Mouse (Mus musculus) urinary bladder, postnatal 4 days (tissue): ENCODE data around the gene Akt1s1.
"Not testable (repeated sequence)": the region's sequence is repeated elsewhere in the genome, so short reads cannot be mapped to it uniquely, and the experiment has no call there.

Experiments
- DNase-seq, 2 experiments: peaks; one replicate each; pipeline ENCODE4 v3.0.0; 2021 to 2022; ENCODE audit warnings: low spot score in 2 of 2

The Akt1s1 gene

DNA sequence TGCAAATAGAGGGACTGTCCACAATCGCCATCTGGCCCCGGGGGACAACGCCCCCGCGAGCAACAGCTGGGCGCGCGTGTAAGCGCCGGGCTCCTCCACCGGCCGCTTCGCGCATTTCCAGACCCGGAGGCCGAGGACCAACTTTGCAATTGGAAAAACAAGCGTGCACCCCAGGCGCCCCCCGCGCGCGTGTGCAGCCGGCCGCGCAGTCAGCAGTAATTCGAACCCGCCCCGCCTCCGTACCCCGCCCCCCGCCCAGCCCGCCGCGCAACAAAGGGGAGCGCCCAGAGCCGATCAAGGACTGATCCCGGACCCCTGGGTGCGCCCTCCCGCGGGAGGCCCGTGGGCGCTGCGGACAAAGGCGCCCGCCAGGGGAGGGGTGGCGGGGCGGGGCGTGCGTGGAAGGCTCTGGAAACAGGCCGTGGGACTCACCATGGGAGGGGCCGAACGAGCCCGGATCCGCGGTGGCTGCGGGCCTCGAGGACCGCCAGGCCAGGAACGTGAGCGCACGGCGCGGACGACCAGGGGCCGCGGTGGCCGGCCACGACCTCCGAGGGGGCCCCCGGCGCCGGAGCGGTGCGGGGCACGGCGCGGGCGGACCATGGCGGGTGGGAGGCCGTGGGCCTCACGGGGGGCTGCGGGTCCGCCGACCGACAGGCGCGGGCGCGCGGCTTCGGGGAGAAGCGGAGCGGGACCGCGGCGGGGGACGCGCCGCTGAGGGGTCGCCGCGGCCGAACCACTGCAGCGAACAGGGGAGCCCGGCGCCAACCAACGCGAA, 20.3 kb downstream of the Akt1s1 start:
- DNase-seq, result peak; percentile 73 to 76

DNA sequence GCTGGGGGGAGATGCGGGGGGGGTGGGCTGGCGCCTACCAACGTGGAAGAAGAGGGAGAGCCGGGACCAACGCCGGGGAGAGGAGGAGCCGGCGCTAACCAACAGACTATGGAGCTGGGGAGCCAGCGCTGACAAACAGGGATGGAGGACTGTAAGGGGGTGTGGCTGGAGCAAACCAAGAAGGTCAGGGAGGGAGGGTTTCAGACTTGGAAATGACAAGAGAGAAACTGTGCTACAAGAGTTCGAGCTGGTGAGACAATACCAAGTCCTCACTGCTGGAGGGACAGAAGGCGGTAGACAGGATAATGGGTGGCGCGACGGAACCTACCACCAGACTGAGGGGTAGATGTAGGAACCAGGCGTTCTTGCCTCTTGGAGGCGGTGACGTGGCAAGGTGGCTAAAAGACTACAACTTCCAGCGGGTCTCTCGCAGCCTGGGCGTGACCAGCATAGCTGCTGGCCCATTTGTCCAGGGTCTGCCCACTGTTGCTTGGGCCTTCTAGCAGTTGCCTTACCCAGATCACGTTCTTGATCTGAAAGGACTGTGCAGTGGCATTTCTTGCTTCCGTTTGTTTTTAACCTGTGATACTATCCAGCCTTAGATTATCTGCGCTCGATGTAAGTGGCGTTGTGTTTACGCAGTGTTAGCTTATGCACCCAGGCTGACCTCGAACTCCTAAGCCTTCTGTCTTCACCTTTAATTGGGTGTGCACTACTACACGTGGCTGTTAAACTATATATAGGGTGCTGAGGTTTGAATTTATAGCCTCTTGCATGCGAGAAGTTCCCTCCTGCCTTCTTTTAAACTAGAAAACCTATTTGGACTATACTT, 21.1 kb downstream of the Akt1s1 start, which contains the start of gene Ptov1:
Ptov1 (minus strand) TSS at position 92 of the 832 bp plus-strand sequence.
- peak; percentile 92 for DNase-seq

DNA sequence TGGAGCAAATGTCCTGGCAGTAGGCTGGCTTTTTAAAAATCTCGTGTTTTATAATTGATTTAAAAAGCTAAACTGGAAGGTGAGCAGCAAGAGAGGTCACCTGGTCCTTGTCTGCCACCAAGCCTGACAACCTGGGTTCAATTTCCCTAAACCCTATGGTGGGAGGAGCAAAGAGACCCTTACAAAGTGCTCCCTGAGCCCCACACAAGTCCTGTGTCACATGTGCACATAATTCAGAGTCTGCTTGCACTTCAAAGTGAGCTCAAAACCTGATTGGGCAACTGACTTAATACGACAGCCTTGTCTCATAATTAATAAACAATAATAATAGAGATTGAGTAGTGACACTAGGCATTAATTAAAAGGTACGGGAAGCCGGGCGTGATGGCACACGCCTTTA, 21.8 kb downstream of the Akt1s1 start:
- no peak for DNase-seq

DNA sequence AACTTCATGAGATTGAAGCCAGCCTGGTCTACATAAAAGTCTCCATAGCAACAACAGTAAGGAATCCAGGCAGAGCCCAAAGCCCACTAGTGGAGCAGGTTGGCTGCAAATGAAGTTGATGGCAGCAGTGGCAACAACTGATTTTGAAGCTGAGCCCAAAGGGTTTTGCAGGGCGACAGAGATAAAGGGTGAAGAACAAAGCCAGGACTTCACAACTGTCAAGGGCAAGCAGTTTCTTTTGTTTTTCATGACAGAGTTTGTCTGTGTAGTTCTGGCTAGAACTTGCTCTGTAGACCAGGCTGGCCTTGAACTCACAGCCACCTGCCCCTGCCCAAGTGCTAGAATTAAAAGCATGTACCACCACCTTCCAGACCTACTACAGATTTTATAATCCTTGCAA, 22.4 kb downstream of the Akt1s1 start:
- no peak for DNase-seq

DNA sequence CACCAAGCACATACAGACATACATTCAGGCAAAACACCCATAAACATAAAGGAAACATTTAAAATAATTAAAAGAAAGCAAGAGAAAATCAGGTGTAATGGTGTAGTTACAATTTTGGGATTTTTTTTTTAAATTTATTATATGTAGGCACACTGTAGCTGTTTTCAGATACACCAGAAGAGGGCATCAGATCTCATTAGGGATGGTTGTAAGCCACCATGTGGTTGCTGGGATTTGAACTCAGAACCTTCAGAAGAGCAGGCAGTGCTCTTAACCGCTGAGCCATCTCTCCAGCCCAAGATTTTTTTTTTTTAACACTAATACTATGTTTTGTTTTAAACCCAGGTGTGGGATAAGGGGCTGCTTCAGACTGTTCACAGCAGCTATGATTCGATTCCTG, 23.0 kb downstream of the Akt1s1 start:
- not testable (repeated sequence) for DNase-seq

DNA sequence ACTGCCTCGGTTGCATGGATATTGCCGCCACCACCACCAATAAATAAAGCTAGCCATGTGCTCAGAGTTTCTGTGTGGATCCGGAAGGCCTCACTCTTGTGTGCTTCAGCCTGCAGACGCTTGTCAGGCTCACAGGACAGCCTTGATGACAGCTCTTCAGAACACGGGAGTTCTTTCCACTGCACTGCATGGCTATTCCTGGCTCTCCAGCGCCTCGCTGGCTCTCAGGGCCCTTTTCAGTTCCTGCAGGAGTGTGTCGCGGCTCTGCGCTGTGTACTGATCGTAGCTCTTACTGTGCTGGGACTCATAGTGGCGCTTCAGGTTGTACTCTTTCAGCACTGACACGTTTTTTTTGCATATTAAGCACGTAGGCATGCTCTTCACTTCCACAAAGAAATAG, 29.0 kb downstream of the Akt1s1 start:
- no peak for DNase-seq

DNA sequence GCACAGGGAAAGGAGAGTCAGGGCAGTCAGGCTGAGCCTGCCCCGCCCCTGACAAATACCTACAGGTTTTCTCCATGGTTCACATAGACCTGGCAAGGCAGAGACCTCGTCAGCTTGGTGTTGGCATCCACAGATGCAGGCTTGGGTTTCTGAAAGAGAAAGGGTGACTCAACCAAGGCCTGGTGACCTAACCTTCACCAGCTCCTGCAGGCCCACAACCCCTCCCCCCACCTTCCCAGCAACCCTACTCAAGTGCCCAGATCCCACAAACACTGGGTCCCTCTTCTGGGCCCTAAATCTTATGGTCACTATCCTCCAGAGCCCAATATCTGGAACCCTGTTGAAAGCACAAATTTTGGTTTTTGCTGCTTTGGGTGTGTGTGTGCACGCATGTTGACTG, 34.2 kb downstream of the Akt1s1 start:
- DNase-seq, result no peak

DNA sequence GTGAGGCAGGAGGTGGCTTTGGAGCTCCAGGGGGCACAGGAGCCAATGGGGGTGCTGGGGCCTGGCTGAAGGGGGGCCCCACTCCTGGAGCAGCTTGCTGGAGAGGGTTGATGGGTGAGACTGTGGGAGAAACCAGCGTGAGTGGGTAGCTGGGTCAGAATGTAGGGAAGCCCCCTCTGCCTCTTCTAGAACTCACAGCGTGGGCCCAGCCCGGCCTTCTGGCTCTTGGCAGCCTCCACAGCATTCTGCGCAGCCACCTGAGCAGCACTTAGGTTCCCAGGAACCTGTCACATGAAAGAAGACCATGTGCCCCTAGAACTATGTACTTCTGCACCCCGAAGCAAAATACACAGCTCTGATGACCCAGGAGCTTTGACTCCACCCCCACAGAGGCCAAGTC, 35.8 kb downstream of the Akt1s1 start:
- no peak for DNase-seq

DNA sequence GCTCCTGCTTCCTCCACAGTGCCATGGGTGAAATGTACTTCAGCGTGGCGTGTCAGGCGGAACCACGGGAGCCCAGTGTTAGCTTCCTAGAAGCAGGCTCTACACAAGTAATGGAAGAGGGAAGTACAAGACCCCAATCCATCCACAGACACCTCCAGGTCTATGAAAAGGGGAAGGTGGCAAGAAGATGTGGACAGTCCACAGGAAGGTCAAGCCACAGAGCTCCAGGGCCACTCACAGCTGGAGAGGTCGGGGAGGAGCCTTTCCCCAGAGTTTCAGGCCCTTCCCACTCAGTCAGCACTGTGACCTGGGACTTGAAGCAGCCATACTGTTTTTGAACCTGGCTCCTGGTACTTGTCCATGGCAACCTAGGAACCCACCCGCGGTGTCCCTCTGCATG, 38.2 kb downstream of the Akt1s1 start:
- DNase-seq, result no peak

DNA sequence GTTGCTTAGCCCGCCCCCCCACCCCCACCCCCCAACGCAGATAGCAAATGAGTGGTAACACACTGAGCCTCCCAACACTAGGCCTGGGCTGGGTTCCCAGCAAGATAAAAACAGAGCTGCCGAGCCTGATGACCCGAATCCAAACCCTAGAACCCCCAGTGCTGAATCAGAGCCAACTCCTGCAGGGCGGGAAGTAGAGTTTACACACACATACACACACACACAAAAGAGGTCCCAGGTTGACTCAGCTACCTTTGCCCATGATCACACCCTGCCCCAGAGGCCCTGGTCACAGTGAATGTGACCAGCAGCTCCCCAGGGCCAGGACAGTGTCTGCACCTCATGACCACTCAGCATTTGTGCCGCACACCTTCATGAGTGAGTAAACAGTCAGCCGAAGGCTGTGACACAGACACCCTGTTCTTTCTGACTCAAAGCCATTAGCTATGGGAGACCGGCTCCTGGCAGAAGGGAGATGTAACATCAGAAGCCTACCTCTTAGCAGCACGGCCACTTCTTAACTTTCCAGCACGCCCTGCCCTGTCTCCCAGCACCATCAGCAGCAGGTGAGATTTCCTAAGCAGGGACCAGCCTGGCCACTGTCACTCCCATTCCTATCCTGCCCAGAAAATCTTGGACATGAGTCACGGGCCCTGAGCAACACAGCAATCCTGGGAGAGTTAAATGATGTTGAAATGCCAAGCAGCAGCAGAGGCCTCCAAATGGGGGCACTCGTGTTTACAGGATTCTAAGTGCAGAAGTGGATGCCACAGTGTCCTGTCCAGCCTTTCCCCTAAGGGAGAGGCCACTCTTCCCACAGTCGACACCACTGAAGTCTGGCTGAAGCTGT, 39.7 kb downstream of the Akt1s1 start:
- no peak for DNase-seq

DNA sequence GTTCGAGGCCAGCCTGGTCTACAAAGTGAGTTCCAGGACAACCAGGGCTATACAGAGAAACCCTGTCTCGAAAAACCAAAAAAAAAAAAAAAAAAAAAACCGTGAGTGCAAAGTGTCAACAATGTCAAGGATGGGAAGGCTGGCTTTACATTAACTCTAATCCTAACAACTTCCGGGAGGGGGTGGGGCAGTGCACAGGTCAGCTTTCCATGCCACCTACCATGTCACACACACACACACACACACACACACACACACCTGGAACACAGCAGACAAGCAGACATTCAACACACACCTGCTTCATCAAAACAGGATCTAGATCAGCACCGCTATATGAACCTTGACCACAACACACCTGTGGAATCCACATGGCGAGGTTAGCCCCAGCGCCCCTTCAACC, 41.4 kb downstream of the Akt1s1 start:
- no peak for DNase-seq

DNA sequence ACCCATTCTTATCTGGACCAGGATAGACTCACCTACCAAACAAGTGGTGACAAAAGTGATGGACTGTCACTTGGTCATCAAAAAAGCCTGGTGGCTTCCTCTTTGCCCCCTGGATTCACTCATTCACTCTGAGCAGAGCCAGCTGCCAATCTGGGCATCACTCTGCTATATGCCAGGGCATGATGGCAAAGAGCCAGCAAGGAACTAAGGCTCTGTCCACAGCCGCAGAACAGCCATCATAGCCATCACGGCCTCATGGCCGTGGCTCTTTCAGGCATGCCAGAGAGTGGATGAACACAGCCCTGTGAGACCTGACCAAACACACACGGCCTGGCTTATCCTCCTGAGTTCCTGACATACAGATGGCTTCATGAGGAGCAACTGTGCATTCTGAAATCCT, 41.9 kb downstream of the Akt1s1 start:
- DNase-seq, result no peak

DNA sequence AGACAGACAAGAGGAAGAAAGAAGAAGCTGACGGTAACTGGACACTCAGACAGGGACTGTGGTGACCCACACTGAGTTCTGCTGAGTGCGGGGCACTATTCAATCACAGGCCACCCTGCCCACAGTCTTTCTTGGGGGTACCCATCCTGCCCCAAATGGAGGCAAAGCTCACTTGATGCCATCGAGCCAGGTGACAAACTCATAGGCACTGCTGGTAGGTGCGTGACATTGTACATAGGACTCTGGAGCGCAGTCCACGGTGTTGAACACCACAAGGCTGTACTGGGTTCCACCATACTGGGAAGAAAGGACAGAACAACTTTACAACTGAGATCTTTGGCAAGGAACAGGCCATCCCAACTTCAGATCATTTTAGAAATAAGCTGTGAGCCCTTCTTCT, 42.8 kb downstream of the Akt1s1 start:
- no peak for DNase-seq

DNA sequence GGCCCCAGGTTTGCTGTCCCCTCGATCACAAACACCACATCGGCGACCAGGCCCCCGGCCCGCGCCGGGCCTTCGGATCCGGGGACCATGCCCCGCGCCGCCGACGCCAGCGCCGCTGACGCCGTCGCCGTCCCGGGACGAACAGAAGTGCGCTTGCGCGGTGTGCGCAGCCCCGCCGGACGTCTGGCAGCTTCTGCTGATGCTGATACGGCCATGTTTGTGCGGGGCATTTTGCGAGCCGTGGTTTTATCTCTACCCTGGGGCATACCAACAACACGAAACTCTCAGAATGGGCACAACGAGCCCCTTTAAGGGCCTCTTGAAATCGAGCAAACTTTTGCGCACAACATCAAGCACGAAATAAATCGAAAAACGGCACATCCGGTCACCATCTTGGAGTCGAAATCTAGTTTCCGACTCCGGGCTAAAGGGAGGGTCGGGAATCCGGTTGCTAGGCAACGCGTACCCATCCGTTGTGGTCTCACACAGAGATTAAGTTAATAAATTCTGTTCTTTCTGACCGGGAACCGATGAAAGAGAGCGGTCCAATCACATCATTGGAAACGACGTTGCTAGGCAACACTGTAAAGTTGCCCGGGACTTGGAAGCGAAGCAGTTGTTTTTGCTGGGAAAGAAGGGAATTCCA, 43.6 kb downstream of the Akt1s1 start, which contains the start of gene Med25:
Med25 (minus strand) TSS at position 437 of the 646 bp plus-strand sequence.
- DNase-seq, result peak; percentile 88 to 89

DNA sequence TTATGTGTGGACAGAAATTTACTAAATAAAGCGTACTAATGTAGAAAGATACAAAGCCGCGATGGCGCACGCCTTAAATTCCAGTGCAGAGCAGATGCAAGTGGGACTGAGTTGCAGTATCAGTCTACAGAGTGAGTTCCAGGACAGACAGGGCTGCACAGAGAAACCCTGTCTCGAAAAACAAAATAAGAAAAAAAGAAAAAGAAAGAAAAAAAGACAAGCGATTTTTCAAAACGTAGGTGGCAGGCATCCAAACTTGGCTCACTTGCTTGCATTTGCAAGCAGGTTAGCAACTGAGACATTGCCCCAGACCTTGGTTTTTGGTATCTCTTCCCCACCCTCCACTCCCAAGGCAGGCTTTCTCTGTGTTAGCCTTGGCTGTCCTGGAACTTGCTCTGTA, 44.4 kb downstream of the Akt1s1 start:
- no peak for DNase-seq

DNA sequence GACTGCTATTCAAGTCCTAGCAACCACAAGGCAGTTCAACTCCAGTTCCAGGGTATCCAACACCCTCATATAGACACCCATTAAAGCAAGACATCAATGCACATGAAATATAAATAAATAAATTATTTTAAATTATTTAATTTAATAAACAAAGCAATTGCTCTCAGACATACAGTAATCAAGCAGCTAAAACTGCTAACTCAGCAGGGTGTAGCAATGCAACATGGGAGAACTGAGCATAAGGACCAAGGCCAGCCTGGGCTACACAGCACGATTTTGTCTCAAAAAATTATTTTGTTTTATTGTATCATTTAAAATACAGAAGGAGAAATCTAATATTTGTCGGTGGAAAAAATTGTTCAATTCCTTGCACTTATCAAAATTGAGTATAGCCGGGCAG, 45.4 kb downstream of the Akt1s1 start:
- DNase-seq, result no peak

DNA sequence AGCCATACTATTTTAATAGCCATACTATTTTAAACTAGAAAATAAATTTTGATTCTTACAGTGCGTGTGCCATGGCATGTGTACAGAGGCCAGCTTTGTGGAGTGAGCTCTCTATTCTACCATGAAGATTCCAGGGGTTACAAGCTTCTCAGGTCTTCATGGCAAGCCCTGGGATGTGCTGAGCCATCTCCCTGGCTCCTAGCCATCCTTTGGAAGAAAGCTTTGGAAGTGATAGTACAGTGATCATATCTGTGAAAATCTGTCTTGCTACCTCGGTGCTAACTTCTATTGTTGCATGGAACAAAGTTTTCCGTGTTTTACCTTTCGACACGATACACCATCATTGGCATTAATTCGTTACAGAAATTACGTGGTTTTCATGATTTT, 46.4 kb downstream of the Akt1s1 start:
- no peak for DNase-seq

DNA sequence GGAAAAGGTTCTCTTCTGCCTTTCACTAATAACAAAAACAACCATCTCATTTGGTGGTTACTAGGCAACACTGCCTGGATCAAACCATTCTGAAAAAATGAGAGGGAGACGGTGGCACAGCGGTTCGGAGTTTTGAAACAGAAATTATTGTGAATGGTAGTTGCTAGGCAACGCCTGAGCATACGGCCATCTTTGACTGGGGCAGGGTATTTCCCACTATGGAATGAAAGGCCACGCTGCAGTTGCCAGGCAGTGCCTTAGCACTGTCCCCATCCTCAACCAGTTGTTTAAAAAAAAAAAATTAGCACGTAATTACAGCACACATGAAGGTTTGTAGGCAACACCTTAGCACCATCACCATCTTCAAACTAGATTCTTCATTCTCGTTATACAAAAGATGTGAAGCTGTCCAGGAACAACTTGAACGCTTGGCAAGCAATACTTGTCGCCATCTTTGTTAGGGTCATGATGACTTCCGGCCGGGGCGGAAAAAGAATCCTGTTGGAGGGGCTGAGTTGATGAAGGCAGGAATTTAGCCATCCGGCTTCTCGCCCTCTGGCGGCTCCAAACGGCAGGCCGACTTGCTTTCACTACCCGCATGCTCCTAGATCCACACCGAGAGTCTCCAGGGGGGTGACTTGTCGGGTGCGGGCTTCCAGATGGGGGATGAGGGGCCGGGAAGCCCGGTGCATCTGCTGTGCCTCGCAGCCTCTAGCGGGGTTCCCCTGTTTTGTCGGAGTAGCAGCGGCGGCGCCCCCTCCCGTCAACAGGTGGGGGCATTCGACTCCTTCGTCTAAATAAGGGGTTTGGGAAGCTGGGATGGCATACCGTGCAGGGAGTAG, 47.0 kb downstream of the Akt1s1 start, which contains the start of gene Fuz:
Fuz (plus strand) TSS at position 487 of the 842 bp plus-strand sequence.
- peak; percentile 87 to 88 for DNase-seq

DNA sequence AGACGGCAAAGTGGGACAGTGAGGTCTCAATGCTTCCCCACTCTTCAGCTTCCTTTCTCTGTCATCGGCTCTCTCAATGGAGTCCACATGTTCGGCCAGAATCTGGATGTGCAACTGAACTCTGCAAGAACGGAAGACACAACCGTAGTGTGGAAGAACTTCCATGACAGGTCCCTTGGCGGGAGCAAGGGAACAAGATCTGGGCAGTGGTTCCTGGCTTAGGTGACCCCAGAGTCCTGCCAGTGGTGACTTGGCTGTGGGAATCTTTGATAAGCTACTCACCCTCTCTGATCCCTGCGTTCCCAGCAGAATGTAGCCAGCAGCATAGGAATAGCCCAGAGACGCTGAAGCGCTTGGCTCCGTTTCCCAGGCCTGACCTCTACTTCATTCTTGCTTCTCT, 47.7 kb downstream of the Akt1s1 start:
- no peak for DNase-seq

DNA sequence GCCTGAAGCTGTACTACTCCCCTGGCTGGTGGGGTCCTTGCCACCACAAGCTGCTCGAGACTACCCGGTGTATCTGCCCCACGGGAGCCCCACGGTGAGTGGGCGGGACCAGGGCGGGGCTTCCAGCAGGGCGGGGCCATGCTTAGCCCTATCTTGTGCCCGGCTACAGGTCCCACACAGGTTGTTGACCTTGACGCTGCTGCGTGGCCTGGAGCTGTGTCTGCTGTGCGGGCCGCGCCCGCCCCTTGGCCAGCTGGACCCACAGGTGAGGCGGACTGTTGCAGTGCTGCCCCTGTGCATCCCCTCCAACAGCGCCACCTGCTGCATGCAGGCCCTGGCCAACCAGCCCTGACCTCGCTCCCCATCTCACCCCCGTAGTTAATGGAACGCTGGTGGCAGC, 49.8 kb downstream of the Akt1s1 start:
- no peak for DNase-seq

DNA sequence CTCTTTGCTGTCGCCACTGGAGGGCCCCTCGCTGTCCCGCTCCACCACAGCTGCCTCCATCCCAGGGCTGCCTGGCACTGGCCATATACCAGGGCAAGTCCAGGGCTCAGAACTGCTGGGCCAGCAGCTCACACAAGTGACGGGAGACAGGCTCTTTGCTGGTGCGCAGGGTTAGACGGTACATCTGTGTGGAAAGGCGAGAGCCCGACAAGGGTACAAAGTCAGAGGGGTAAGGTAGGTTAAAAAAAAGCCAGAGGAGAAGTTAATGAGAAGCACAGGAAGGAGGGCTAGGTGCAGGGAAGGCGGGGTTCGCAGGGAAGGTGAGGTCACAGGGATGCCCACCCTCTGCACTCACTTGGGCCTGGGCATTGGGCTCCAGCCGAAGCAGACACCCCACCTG, 51.8 kb downstream of the Akt1s1 start:
- DNase-seq, result no peak
